Mouse (Mus musculus): Measurements from ENCODE around the gene Emg1. TPM values are rescaled to one million over a fixed set of nuclear protein-coding genes. Genes with fewer than 3 reads are reported as not detected.

Gene Emg1
- total and polyA plus RNA-seq, 3 experiments, result 51.8 to 78.8 (median 71.4) TPM

DNA sequence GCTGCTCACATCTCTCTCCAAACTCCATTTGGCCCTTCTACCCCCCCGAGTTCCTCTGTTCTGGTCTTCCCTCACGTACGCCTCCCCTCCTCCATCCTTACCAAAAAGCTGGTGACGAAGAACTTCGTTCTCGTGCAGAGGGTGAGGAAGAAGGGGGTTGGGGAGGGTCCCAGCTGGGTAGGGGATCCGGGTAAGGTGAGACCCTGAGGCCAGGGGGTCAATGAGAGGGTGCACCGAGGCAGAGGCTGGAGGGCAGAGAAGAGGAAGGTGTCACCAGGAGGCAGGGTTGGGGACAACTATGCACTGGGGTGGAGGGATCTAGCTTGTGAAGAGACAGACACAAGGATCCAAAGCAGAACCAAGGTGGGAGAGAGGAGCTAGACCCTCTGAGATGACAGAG lies 31.7 kb upstream of the Emg1 start:
- Histone ChIP-seq H3K4me1 (ENCODE audit: control insufficient read depth, insufficient read depth, low read length) (peaks cover 5% of the 10 kb centered on the region), H3K27me3 (ENCODE audit: control insufficient read depth, insufficient read depth, low read length) (no peaks in the 10 kb centered on the region), H3K4me3 (no peak overlapping the region), H3K27ac (no peak overlapping the region), H3K36me3 (ENCODE audit: control insufficient read depth, insufficient read depth, low read length) (peaks cover 2% of the 10 kb centered on the region; the same call in 1 of the 2 replicates), H3K9ac (ENCODE audit: low read depth, low read length) (no peak overlapping the region), H3K79me2 (replicated peaks; ENCODE audit: control insufficient read depth, insufficient read depth, low read length) (no peaks in the 10 kb centered on the region)
- WGBS, result 88% methylated on average over 8 of the region's 8 CpGs
- TF ChIP-seq EP300 (IDR thresholded peaks at IDR 0.05; ENCODE audit: insufficient read depth, low read depth, low read length) (no peak), POLR2A (IDR thresholded peaks at IDR 0.05; ENCODE audit: insufficient read depth, low read depth, low read length) (no peak), CTCF (IDR thresholded peaks at IDR 0.05) (no peak)
- DNase-seq, result no peak
- intact Hi-C loops (cut with DNase I), result loop anchor here (5.0 kb wide), 1 partner anchor 64 kb away; the partner anchor contains the start of gene Spsb2

- no peak overlapping the region for H3K27ac ChIP-seq
- WGBS, result 88% methylated on average over 15 of the region's 15 CpGs
- no peak overlapping the region for H3K4me3 ChIP-seq
- no peak overlapping the region for H3K9ac ChIP-seq (ENCODE audit: low read depth, low read length)
- no peaks in the 10 kb centered on the region for H3K79me2 ChIP-seq (replicated peaks; ENCODE audit: control insufficient read depth, insufficient read depth, low read length)
- peaks cover 5% of the 10 kb centered on the region for H3K4me1 ChIP-seq (ENCODE audit: control insufficient read depth, insufficient read depth, low read length)
- TF ChIP-seq POLR2A (IDR thresholded peaks at IDR 0.05; ENCODE audit: insufficient read depth, low read depth, low read length), result no peak
- no peak for TF ChIP-seq CTCF (IDR thresholded peaks at IDR 0.05)
- no peaks in the 10 kb centered on the region for H3K27me3 ChIP-seq (ENCODE audit: control insufficient read depth, insufficient read depth, low read length)
- H3K36me3 ChIP-seq (ENCODE audit: control insufficient read depth, insufficient read depth, low read length), result peaks cover 2% of the 10 kb centered on the region; the same call in 1 of the 2 replicates
- intact Hi-C loops (cut with DNase I), result loop anchor here (5.0 kb wide), 1 partner anchor 64 kb away; the partner anchor contains the start of gene Spsb2
- no peak for DNase-seq
Measured at GRCm38 (mm10) chr6:124742839-124743514, 31.0 kb upstream of the Emg1 start.

DNA sequence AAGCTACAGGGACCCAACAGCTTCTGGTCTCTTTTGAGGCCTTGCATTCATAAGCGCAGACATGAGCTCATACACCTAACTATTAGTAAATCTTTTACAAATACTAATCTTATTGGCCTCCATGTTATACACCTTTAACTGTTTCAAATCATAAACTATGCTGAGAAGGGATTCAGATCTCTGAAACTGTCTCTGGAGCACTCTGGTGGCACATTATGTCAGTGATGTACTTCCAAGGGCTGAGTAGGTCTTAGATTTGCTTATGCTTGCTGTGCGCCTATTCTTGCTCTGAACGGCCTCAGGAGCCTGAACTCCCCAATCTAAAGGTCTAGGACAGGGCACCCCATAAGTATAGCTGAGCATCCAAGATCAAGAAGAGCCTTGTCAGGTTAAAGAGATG lies 29.9 kb upstream of the Emg1 start:
- H3K4me3 ChIP-seq, result peak overlapping the region; percentile 66; the same call in 1 of the 2 replicates
- WGBS, result 73% methylated on average over 3 of the region's 3 CpGs
- H3K36me3 ChIP-seq (ENCODE audit: control insufficient read depth, insufficient read depth, low read length), result peaks cover 2% of the 10 kb centered on the region; the same call in 1 of the 2 replicates
- peak overlapping the region; percentile 100 for H3K27ac ChIP-seq
- H3K79me2 ChIP-seq (replicated peaks; ENCODE audit: control insufficient read depth, insufficient read depth, low read length), result no peaks in the 10 kb centered on the region
- H3K27me3 ChIP-seq (ENCODE audit: control insufficient read depth, insufficient read depth, low read length), result no peaks in the 10 kb centered on the region
- TF ChIP-seq EP300 (IDR thresholded peaks at IDR 0.05; ENCODE audit: insufficient read depth, low read depth, low read length) (no peak), CTCF (IDR thresholded peaks at IDR 0.05) (no peak), POLR2A (IDR thresholded peaks at IDR 0.05; ENCODE audit: insufficient read depth, low read depth, low read length) (no peak)
- DNase-seq, result no peak
- H3K9ac ChIP-seq (ENCODE audit: low read depth, low read length), result peak overlapping the region; percentile 71
- H3K4me1 ChIP-seq (ENCODE audit: control insufficient read depth, insufficient read depth, low read length), result peaks cover 5% of the 10 kb centered on the region
- intact Hi-C loops (cut with DNase I), result loop anchor here (1.0 to 5.0 kb wide), 3 partner anchors 14 to 79 kb away; partner anchors contain the start of genes Atn1, Gm45234, Lpcat3 and Spsb2

GRCm38 (mm10) chr6:124740888-124741761 lies 29.1 kb upstream of the Emg1 start, which contains the start of gene Grcc10:
Grcc10 (minus strand) TSS chr6:124741374.
- peaks cover 5% of the 10 kb centered on the region for H3K4me1 ChIP-seq (ENCODE audit: control insufficient read depth, insufficient read depth, low read length)
- under 1% methylated on average over 41 of the region's 41 CpGs for WGBS
- TF ChIP-seq EP300 (IDR thresholded peaks at IDR 0.05; ENCODE audit: insufficient read depth, low read depth, low read length) (peak; percentile 78), POLR2A (IDR thresholded peaks at IDR 0.05; ENCODE audit: insufficient read depth, low read depth, low read length) (peak; percentile 97), CTCF (IDR thresholded peaks at IDR 0.05) (no peak)
- DNase-seq, result peak; percentile 88 to 92
- peak within 1 kb of the TSS; percentile 66 for H3K4me3 ChIP-seq
- H3K27me3 ChIP-seq (ENCODE audit: control insufficient read depth, insufficient read depth, low read length), result no peaks in the 10 kb centered on the region
- peak within 1 kb of the TSS; percentile 100 for H3K27ac ChIP-seq
- no peaks in the 10 kb centered on the region for H3K79me2 ChIP-seq (replicated peaks; ENCODE audit: control insufficient read depth, insufficient read depth, low read length)
- H3K36me3 ChIP-seq (ENCODE audit: control insufficient read depth, insufficient read depth, low read length), result peaks cover 2% of the 10 kb centered on the region; the same call in 1 of the 2 replicates
- H3K9ac ChIP-seq (ENCODE audit: low read depth, low read length), result peak within 1 kb of the TSS; percentile 84
- intact Hi-C loops (cut with DNase I), result loop anchor here (1.0 to 5.0 kb wide), 7 partner anchors 15 to 171 kb away; partner anchors contain the start of genes Atn1, C1rb, Emg1 and Gm45234

DNA sequence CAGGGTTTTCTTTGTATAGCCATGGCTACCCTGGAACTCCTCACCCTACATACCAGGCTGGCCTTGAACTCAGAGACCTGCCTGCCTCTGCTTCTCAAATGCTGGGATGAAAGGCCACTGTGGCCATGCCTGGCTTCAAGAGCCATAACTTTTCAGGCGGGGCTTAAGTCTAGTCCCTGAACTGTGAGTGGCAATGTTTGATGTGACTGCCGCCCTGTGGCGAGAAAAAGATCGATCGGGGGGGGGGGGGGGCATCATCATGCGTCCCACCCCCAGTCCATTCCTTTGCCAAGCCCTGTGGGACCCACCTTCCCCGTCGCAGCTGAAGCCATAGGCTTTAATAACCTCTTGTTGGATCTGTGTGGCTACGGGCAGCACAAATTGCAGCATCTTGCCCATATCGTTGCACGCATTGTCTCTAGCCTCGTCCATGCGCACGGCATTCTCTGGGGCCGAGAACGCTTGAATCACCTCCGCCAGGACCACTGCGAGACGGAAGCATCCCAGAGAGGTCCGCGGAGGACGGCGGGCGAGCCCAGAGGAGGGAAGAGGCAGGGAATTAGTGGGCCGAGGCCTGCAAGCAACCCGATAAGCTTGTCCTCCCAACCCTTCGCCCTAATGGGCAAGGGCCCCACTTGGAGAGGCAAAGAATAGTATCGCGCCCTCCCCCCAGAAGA lies 28.4 kb upstream of the Emg1 start:
- intact Hi-C loops (cut with DNase I), result loop anchor here (1.0 to 5.0 kb wide), 6 partner anchors 19 to 170 kb away; partner anchors contain the start of genes C1rb, Emg1, Lpcat3 and Phb2
- H3K27me3 ChIP-seq (ENCODE audit: control insufficient read depth, insufficient read depth, low read length), result no peaks in the 10 kb centered on the region
- no peak for DNase-seq
- peak overlapping the region; percentile 100 for H3K27ac ChIP-seq
- 0% methylated on average over 29 of the region's 29 CpGs for WGBS
- H3K79me2 ChIP-seq (replicated peaks; ENCODE audit: control insufficient read depth, insufficient read depth, low read length), result no peaks in the 10 kb centered on the region
- peak overlapping the region; percentile 66 for H3K4me3 ChIP-seq
- H3K36me3 ChIP-seq (ENCODE audit: control insufficient read depth, insufficient read depth, low read length), result peaks cover 2% of the 10 kb centered on the region; the same call in 1 of the 2 replicates
- peak overlapping the region; percentile 84 for H3K9ac ChIP-seq (ENCODE audit: low read depth, low read length)
- TF ChIP-seq POLR2A (IDR thresholded peaks at IDR 0.05; ENCODE audit: insufficient read depth, low read depth, low read length) (no peak), CTCF (IDR thresholded peaks at IDR 0.05) (peak; percentile 72)
- H3K4me1 ChIP-seq (ENCODE audit: control insufficient read depth, insufficient read depth, low read length), result peaks cover 5% of the 10 kb centered on the region

All from heart, adult 2 months (tissue).